In genomic region chr19:24476461-24476860, GRCm38 (mm10) we compare ENCODE assay signal across 8 mouse cellular contexts. TPM values are rescaled to one million over a fixed set of nuclear protein-coding genes. Genes with fewer than 3 reads are reported as not detected.
A peak's percentile ranks its signal among the peaks of the same experiment; 100 is the strongest.
DNase-seq lines count a peak whose midpoint lies in the region; ATAC-seq and TF ChIP-seq lines count a peak whose summit lies in the region.

No protein-coding gene starts in this region.

- 1% methylated on average over 11 of the region's 11 CpGs for WGBS in cerebellum, adult 2 months
- under 1% methylated on average over 11 of the region's 11 CpGs for WGBS in intestine, embryonic 14.5 days
- under 1% methylated on average over 11 of the region's 11 CpGs for WGBS in lung, embryonic 16.5 days

- H3K9me3 ChIP-seq in intestine, embryonic 14.5 days (ENCODE audit: control insufficient read depth, low read length), result no peaks in the 10 kb centered on the region
- H3K9me3 ChIP-seq in lung, embryonic 16.5 days (ENCODE audit: control insufficient read depth, low read length), result no peaks in the 10 kb centered on the region

- H3K36me3 ChIP-seq in intestine, embryonic 14.5 days (ENCODE audit: control insufficient read depth, insufficient read depth, low read length), result 0 out of 2 replicates have a peak, but pooled peaks cover 3% of the 10 kb centered on the region
- H3K36me3 ChIP-seq in lung, embryonic 16.5 days (ENCODE audit: control insufficient read depth, insufficient read depth, low read length), result peaks cover 6% of the 10 kb centered on the region

- H3K4me1 ChIP-seq in cerebellum, adult 2 months (ENCODE audit: control insufficient read depth, insufficient read depth, low read length), result peaks cover 4% of the 10 kb centered on the region; the same call in 1 of the 2 replicates
- H3K4me1 ChIP-seq in intestine, embryonic 14.5 days (replicated peaks; ENCODE audit: control insufficient read depth, insufficient read depth, low read length), result peaks cover 17% of the 10 kb centered on the region; the same call in 1 of the 2 replicates
- H3K4me1 ChIP-seq in lung, embryonic 16.5 days (replicated peaks; ENCODE audit: control insufficient read depth, insufficient read depth, low read length), result peaks cover 6% of the 10 kb centered on the region

- no peak for TF ChIP-seq CTCF in cerebellum, adult 2 months (IDR thresholded peaks at IDR 0.05; ENCODE audit: borderline replicate concordance, insufficient read depth, low read depth, low read length)

- H3K27ac ChIP-seq in cerebellum, adult 2 months (ENCODE audit: insufficient read depth, low read length), result peak overlapping the region; percentile 74; the same call in 1 of the 2 replicates
- peak overlapping the region; percentile 82; the same call in 1 of the 2 replicates for H3K27ac ChIP-seq in intestine, embryonic 14.5 days (ENCODE audit: low read depth)
- H3K27ac ChIP-seq in lung, embryonic 16.5 days (ENCODE audit: low read length), result peak overlapping the region; percentile 93

- ATAC-seq in activated CD4-positive, CD25-positive, alpha-beta regulatory T cell, adult 4 months, result peak; percentile 58
- peak; percentile 62 for ATAC-seq in erythroid progenitor cell, adult 5-6 weeks (replicated peaks; ENCODE audit: low FRiP score, poor library complexity, severe bottlenecking)
- no peak for ATAC-seq in intestine, embryonic 14.5 days (replicated peaks; ENCODE audit: low FRiP score, low TSS enrichment, low read depth)
- no peak for ATAC-seq in lung, embryonic 16.5 days (ENCODE audit: low read depth)

- H3K9ac ChIP-seq in intestine, embryonic 14.5 days (ENCODE audit: low read length), result peak overlapping the region; percentile 74
- peak overlapping the region; percentile 96 for H3K9ac ChIP-seq in lung, embryonic 16.5 days (ENCODE audit: low read length)

- peak overlapping the region; percentile 84 for H3K4me3 ChIP-seq in cerebellum, adult 2 months (replicated peaks; ENCODE audit: insufficient read depth, low read depth, low read length)
- H3K4me3 ChIP-seq in intestine, embryonic 14.5 days (ENCODE audit: low read depth, low read length), result peak overlapping the region; percentile 62
- peak overlapping the region; percentile 90 for H3K4me3 ChIP-seq in lung, embryonic 16.5 days (ENCODE audit: low read length)

- DNase-seq in cerebellum, adult 2 months, result no peak
- no peak for DNase-seq in cerebellum, postnatal 36 days
- no peak for DNase-seq in intestine, embryonic 14.5 days (ENCODE audit: low spot score)
- DNase-seq in spleen, postnatal 36 days (ENCODE audit: low spot score in 2 of 2), result peak; percentile 14 to 38
- DNase-seq in right cerebral cortex, postnatal 36 days (ENCODE audit: low spot score in 2 of 2), result no peak

- no peaks in the 10 kb centered on the region for H3K27me3 ChIP-seq in cerebellum, adult 2 months (ENCODE audit: control insufficient read depth, insufficient read depth, low read length)
- no peaks in the 10 kb centered on the region for H3K27me3 ChIP-seq in intestine, embryonic 14.5 days (replicated peaks; ENCODE audit: control insufficient read depth, insufficient read depth, low read length)
- no peaks in the 10 kb centered on the region for H3K27me3 ChIP-seq in lung, embryonic 16.5 days (ENCODE audit: control insufficient read depth, insufficient read depth, low read depth, low read length)

- peak overlapping the region; percentile 80 for H3K4me2 ChIP-seq in intestine, embryonic 14.5 days (ENCODE audit: low read length)
- H3K4me2 ChIP-seq in lung, embryonic 16.5 days (ENCODE audit: low read depth, low read length), result peak overlapping the region; percentile 77

- TF ChIP-seq POLR2A in cerebellum, adult 2 months (IDR thresholded peaks at IDR 0.05; ENCODE audit: borderline replicate concordance, insufficient read depth, low read length), result no peak

RNA-seq across cellular contexts. Expression of gene Fam122a, which starts 0.7 kb away (rescaled TPM):
- 25.1 and 27.2 TPM in 2 replicates for polyA plus RNA-seq in cerebellum, adult 2 months (2012; rRNA removed)
- polyA plus RNA-seq in activated CD4-positive, CD25-positive, alpha-beta regulatory T cell, adult 4 months (2017; shearing (Covaris generic)), result 1 to 10 TPM; 2.5 to 4.1 TPM
- 39.0 and 93.7 TPM in 2 replicates for total RNA-seq in erythroid progenitor cell, adult 5-6 weeks (2015; ENCODE audit: low replicate concordance)
- total RNA-seq in erythroid progenitor cell, adult 5-6 weeks (2017; ENCODE audit: low replicate concordance), result 14.2 and 16.3 TPM in 2 replicates
- polyA plus RNA-seq in intestine, embryonic 14.5 days (2014; fragmentation: Nextera tagmentation; extraction: Ambion mirVana), result 43.6 and 48.9 TPM in 2 replicates
- polyA plus RNA-seq in lung, embryonic 16.5 days (2015; fragmentation: Nextera tagmentation; extraction: Ambion mirVana), result 39.2 and 41.1 TPM in 2 replicates

Comparison
In these comparisons a context has a peak if more than half of its experiments do, and no peak if none do; other contexts are left out.
1. DNase-seq: peak in spleen, postnatal 36 days (2 of 2); none in cerebellum, adult 2 months (0 of 2), cerebellum, postnatal 36 days (0 of 2), intestine, embryonic 14.5 days (single experiment) and right cerebral cortex, postnatal 36 days (0 of 2).
2. ATAC-seq: peak in activated CD4-positive, CD25-positive, alpha-beta regulatory T cell, adult 4 months (single experiment) and erythroid progenitor cell, adult 5-6 weeks (single experiment); none in intestine, embryonic 14.5 days (single experiment) and lung, embryonic 16.5 days (single experiment).
3. Peak in every context shown above with its lines, with median percentiles within 50 percentile points of each other: H3K27ac ChIP-seq and H3K4me3 ChIP-seq.